Mouse (Mus musculus) embryonic stem cell, embryonic (primary cell): ENCODE data around the gene Cab39.
"Not testable (repeated sequence)": the region's sequence is repeated elsewhere in the genome, so short reads cannot be mapped to it uniquely, and the experiment has no call there.

ENCODE experiments used
- CTCF ChIA-PET, 4 experiments: fragments of 300-600 bp in 2 of 4; fragments of 350-600 bp in 2 of 4; sonication (Branson Sonifier 250); formaldehyde crosslinking; loops; one replicate each; lab custom pipeline; 2022; ENCODE audit warnings: inconsistent platforms in 2 of 4; lab: Charles Lee
- POLR2A ChIA-PET, 4 experiments: fragments of 300-600 bp in 2 of 4; fragments of 350-600 bp in 2 of 4; sonication (Branson Sonifier 250); formaldehyde crosslinking; loops; one replicate each; lab custom pipeline; 2022; ENCODE audit warnings: antibody characterized with exemption in 4 of 4, inconsistent platforms in 1 of 4; lab: Charles Lee

Gene Cab39

DNA sequence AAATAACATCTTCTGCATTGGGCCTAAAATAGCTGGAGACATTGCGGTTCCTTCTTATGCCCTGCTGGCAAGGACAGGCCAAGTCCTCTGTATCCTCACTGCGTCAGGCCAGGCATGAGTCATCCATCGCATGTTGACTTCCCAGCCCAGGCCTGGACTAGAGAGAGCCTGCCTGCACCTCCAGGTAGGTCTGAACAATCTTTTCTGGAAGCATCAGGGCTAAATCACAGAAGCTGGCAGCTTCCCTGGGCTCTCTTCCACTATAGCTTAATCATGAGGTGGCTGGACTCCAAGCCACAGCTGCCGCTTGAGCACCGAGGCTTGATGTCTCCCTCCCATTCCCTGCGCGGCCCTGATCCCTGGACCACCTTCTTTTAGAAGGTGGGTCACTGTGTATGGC, 18.1 kb upstream of the Cab39 start:
- POLR2A ChIA-PET = interaction anchor here in 2 of 4 experiments (1.3 to 3.4 kb wide), 3 partner anchors 11 to 18 kb away, joined by 3 to 15 read pairs (median 6); partner anchors contain the start of gene Cab39 (in 2 of the 2)
- CTCF ChIA-PET = no interaction called here

- CTCF ChIA-PET = interaction anchor here in 2 of 4 experiments (0.5 to 1.0 kb wide), 3 partner anchors 38 to 1292 kb away, joined by 3 to 4 read pairs (median 3); no protein-coding TSS in a partner anchor
- POLR2A ChIA-PET = interaction anchor here in 2 of 4 experiments (0.6 to 3.4 kb wide), 3 partner anchors 17 to 40 kb away, joined by 6 to 15 read pairs (median 6); partner anchors contain the start of gene Cab39 (in 2 of the 2)
These were observed 17.1 kb upstream of the Cab39 start for GRCm38 (mm10) chr1:85776154-85776553.

GRCm38 (mm10) chr1:85778436-85778835, 14.8 kb upstream of the Cab39 start, which contains the start of gene A630001G21Rik:
A630001G21Rik (minus strand) TSS chr1:85778643.
- CTCF ChIA-PET = no interaction called here

DNA sequence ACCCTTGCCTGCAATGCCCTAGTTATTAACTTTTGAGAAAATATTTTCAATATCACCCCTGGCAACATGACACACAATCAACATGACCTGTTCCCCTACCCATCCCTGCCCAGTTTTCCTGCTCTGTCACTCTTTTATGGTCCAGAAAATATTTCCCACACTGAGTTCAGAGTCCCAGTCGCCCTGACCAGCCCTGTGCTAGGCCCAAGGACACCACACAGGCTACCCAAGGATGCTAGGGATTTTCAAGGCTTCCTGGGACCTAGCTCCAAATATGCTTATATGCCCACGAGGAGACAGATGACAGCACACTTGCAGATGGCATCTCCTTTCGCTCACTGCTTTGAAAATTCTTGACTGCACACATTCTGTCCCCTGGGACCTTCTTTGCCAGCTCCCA, 14.2 kb upstream of the Cab39 start:
- POLR2A ChIA-PET = interaction anchor here in 3 of 4 experiments (1.0 to 1.9 kb wide), 4 partner anchors 8 to 281 kb away, joined by 3 to 6 read pairs (median 4); partner anchors contain the start of gene Cab39 (in 2 of the 3)
- CTCF ChIA-PET = interaction anchor here in 1 of 4 experiments (3.1 kb wide), 1 partner anchor 14 kb away, joined by 8 read pairs; the partner anchor contains the start of gene Cab39

More at GRCm38 (mm10) chr1:85778436-85778835, 14.8 kb upstream of the Cab39 start, which contains the start of gene A630001G21Rik:
- POLR2A ChIA-PET = interaction anchor here in 2 of 4 experiments (1.0 to 1.4 kb wide), 3 partner anchors 9 to 15 kb away, joined by 3 to 7 read pairs (median 6); partner anchors contain the start of gene Cab39 (in 2 of the 2)

DNA sequence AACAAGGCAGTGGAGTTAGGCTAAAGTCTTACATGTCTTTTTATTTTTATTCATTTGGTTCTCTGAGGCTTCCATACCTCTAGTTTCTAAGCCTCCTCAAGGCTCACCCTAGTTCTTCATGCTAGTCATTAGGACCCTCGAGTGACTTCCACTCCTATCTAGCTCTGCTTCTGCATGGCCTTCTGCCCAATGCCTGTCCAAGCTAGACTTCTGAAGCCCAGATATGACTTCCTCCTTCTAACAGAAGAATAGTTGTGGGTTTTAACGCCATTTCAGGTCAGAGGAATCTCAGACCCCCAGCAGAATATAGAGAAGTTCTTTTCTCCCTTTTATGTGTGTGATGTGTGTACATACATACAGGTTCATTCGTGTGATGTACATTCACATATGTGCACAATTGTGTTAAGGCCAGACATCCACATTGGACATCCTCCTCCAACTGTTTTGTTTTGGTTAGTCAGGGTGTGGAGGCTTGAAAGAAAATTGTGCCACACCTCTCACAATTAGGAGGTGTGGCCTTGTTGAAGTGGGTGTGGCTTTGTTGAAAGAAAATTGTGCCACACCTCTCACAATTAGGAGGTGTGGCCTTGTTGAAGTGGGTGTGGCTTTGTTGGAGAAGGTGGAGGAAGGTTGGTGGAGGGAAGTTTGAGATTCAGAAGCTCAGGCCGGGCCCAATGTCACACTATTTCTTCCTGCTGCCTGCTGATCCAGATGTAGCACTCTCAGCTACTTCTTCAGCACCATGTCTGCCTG, 13.6 kb upstream of the Cab39 start:
- ChIA-PET POLR2A (interaction anchor here in 3 of 4 experiments (1.0 to 2.4 kb wide), 7 partner anchors 8 to 280 kb away, joined by 3 to 7 read pairs (median 6); partner anchors contain the start of gene Cab39 (in 3 of the 3)), CTCF (interaction anchor here in 2 of 4 experiments (0.6 to 3.1 kb wide), 3 partner anchors 14 to 225 kb away, joined by 3 to 8 read pairs (median 5); partner anchors contain the start of gene Cab39 (in 1 of the 2))

DNA sequence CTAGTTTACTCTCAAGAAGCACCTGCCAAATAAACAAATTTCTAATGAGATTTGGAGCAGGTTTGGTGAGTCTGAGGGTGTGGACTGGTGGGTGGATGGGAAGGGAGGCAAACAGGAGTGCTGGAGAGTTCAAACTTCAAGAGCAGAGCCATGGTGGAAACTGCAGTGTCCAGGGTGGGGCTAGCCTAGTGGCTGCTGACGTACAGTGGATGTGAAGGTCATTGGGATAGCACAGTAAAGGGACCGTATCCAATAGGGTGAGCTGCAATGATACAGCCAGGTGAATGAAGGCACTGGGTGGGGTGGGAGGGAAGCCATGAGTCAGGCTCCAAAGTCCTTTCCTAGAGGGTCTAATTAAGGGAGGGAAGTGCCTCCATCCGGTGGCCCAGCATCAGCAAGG, 2.7 kb upstream of the Cab39 start:
- ChIA-PET CTCF (no interaction called here), POLR2A (interaction anchor here in 2 of 4 experiments (1.2 kb wide), 2 partner anchors 10 to 18 kb away, joined by 3 to 5 read pairs; no protein-coding TSS in a partner anchor)

DNA sequence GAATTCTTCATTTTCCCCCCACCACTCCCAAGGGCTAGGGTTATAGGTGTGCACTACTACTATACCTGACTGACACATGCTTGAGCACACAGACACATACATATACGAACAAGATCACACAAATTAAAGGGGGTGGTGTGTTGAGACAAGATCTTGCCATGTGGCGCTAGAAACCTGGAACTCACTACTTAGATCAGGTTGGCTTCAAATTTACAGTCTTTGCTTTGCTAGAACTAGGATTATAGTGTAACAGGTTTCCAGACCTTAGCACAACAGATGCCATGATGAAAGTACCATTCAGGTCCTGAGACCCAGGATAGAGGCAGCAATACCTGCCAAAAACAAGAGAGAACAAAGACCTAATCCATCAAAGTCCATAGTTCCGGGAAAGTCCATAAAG, 1.8 kb upstream of the Cab39 start:
- CTCF ChIA-PET = no interaction called here
- POLR2A ChIA-PET = interaction anchor here in 1 of 4 experiments (0.6 to 2.2 kb wide), 2 partner anchors 41 to 56 kb away, joined by 3 to 4 read pairs; no protein-coding TSS in a partner anchor

- ChIA-PET CTCF (interaction anchor here (0.5 to 2.1 kb wide), 13 partner anchors 9 to 266 kb away, joined by 3 to 14 read pairs (median 4); no protein-coding TSS in a partner anchor), POLR2A (interaction anchor here (0.6 to 4.2 kb wide), 43 partner anchors 8 to 732 kb away, joined by 3 to 37 read pairs (median 5); partner anchors contain the start of genes A630001G21Rik (in 1 of the 4), Armc9 (in 1 of the 4), Ncl (in 1 of the 4) and Ptma (in 1 of the 4))
These were observed 998 bp downstream of the Cab39 start for GRCm38 (mm10) chr1:85794106-85794771.

DNA sequence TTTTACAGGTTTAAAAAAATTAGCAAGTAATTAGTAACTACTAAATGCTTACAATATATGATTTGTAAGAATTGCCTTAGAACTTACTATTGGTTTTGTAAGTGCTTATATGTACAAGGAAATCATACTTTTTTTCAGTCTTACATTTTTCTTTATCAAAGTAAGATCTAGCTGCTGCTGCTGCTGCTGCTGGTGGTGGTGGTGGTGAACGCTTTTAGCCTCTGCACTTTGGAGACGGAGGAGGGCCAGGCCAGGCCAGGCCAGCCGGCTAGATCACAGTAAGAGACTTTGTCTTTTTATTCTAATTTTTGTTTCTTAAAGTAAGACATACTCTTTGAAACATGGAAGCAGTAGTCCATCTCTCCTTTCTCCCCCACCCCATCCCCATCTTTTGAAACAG, 2.0 kb downstream of the Cab39 start:
- ChIA-PET CTCF (no interaction called here), POLR2A (interaction anchor here in 3 of 4 experiments (0.6 to 4.2 kb wide), 9 partner anchors 8 to 43 kb away, joined by 3 to 37 read pairs (median 10); no protein-coding TSS in a partner anchor)

DNA sequence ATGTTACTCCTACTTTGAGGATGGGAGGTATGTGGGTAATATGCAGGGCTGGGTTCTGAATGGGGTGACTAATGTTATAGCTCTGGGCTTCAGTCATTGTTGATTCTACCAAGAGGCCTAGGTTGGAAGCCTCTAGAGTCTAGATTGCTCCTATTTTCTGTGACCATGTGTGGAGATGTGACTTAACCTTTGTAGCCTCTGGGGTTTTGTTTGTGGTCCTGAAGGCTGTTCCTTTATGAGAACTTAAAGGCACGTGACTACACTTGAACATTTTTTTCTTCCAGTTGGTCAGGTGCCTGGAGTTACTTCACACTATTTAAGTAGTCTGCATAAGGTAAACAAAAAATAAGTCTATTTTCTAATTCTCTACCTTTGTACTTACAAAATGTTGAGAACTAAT, 6.5 kb downstream of the Cab39 start:
- ChIA-PET POLR2A (interaction anchor here in 1 of 4 experiments (1.2 to 2.0 kb wide), 2 partner anchors 9 to 13 kb away, joined by 3 to 8 read pairs; no protein-coding TSS in a partner anchor), CTCF (no interaction called here)

- CTCF ChIA-PET = interaction anchor here (0.9 to 3.4 kb wide), 6 partner anchors 8 to 51 kb away, joined by 3 to 13 read pairs (median 4); partner anchors contain the start of gene Cab39 (in 3 of the 4)
- POLR2A ChIA-PET = interaction anchor here (0.6 to 3.9 kb wide), 7 partner anchors 8 to 289 kb away, joined by 3 to 37 read pairs (median 5); partner anchors contain the start of gene Cab39 (in 4 of the 4)
These were observed 9.3 kb downstream of the Cab39 start for GRCm38 (mm10) chr1:85802517-85802916.

DNA sequence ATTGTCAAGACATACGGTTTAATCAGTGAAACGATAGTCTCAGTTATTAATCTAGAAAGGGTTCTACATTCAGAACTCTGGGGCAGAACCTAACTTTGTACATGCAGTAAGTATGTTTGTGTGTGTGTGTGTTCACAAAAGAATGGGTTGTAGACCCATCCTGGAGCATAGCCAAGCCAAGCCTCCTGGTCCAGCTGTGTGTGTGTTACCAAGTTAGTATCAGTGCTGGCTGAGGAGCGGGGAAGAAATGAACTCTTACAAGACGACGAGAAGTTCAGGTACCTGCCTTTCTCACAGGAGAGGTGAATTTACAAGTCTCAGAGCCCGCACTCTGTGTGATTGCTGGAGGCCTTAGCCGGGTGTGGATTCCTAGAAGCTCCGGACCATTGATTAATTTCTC, 11.3 kb downstream of the Cab39 start:
- CTCF ChIA-PET = interaction anchor here in 1 of 4 experiments (3.4 kb wide), 1 partner anchor 11 kb away, joined by 13 read pairs; the partner anchor contains the start of gene Cab39
- POLR2A ChIA-PET = interaction anchor here in 1 of 4 experiments (3.9 kb wide), 1 partner anchor 10 kb away, joined by 37 read pairs; the partner anchor contains the start of gene Cab39

DNA sequence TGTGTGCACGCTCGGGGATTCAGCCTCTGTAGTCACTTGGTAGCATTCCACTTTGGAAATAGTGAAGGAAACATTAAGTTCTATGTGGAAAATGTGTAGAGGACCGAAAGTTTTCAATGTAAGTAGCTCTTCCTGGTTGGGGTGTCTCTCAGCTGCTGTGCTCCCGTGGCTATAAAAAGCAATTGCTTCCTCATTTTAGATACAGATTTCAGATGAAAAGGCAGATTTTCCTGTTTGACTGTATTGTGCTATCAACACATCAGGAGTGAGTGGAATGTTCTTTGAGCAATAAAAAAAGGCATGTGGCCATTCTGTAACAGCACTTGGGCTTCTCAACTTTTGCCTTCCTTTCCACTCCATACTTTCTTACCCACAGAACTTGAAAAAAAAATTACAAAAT, 16.0 kb downstream of the Cab39 start:
- CTCF ChIA-PET = interaction anchor here in 1 of 4 experiments (1.1 kb wide), 1 partner anchor 44 kb away, joined by 3 read pairs; no protein-coding TSS in a partner anchor
- POLR2A ChIA-PET = interaction anchor here in 2 of 4 experiments (0.7 to 5.5 kb wide), 6 partner anchors 11 to 43 kb away, joined by 3 to 26 read pairs (median 6); partner anchors contain the start of gene Cab39 (in 2 of the 2)

DNA sequence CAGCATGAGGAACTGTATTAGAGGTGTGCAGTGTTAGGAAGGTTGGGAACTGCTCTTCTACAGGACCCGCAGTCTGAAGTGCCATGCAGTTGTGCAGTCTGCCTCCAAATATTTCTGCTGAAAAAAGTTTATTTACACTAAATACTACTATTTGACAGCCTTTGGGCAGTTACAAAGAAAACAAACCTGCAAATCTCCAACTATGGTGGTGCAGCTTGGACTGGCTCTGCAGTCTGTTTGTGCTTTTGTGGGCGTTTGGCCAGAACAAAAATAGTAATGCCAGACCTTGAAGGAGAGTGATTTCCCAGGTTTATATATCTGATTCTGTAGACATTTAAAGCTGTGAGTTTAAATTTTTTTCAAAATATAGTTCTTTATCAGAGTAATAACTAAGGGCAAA, 17.1 kb downstream of the Cab39 start:
- ChIA-PET POLR2A (interaction anchor here in 3 of 4 experiments (0.7 to 5.5 kb wide), 3 partner anchors 15 to 16 kb away, joined by 3 to 26 read pairs (median 20); partner anchors contain the start of gene Cab39 (in 2 of the 3)), CTCF (no interaction called here)

- ChIA-PET POLR2A (interaction anchor here in 2 of 4 experiments (0.7 to 5.5 kb wide), 2 partner anchors 16 kb away, joined by 3 to 26 read pairs; partner anchors contain the start of gene Cab39 (in 1 of the 2)), CTCF (interaction anchor here in 1 of 4 experiments (1.2 kb wide), 1 partner anchor 17 kb away, joined by 3 read pairs; the partner anchor contains the start of gene Cab39)
These were observed 17.5 kb downstream of the Cab39 start for GRCm38 (mm10) chr1:85810787-85811186.

DNA sequence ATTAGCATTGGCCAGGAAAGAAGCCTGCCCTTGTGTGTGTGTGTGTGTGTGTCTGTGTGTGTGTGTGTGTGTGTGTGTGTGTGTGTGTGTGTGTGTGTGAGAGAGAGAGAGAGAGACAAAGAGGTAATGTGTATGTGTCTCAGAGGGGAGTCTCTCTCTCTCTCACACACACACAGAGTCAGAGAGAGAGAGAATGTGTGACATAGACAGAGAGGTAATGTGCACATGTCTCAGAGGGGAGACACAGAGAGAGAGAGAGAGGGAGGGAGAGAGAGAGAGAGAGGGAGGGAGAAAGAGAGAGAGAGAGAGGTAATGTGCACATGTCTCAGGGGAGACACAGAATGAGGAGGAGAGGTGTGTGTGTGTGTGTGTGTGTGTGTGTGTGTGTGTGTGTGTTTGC, 21.0 kb downstream of the Cab39 start:
- CTCF ChIA-PET = not testable (repeated sequence)
- POLR2A ChIA-PET = interaction anchor here in 2 of 4 experiments (1.1 to 5.5 kb wide), 2 partner anchors 20 to 21 kb away, joined by 3 to 26 read pairs; partner anchors contain the start of gene Cab39 (in 2 of the 2)

DNA sequence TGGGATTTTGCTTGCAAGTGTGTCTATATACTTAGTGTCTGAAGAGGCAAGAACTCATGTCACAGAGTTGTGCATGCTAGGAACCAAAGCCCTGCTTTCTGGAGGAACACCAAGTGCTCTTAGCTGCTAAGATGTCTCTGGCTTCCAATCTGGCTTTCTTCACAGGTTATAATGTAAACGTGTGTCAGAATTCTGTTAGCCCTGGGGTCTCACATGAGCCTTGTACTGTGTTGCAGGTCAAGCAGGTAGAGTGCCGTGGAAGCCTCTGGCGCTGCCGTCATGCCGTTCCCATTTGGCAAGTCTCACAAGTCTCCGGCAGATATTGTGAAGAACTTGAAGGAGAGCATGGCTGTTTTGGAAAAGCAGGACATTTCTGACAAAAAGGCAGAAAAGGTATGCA, 24.9 kb downstream of the Cab39 start:
- CTCF ChIA-PET = no interaction called here
- POLR2A ChIA-PET = interaction anchor here in 2 of 4 experiments (0.8 to 1.8 kb wide), 2 partner anchors 17 to 25 kb away, joined by 3 to 4 read pairs; partner anchors contain the start of gene Cab39 (in 1 of the 2)
